Mouse (Mus musculus) myocyte (in vitro differentiated cells): ENCODE results near the gene Myl7.

Experiments used
- CEBPB ChIP-seq: IDR thresholded peaks from 2 replicates; pipeline ENCODE4 v1.6.1; 2011; ENCODE audit warnings: mild to moderate bottlenecking, moderate library complexity; ENCODE audit not compliant: poor library complexity, insufficient read depth, severe bottlenecking
- E2F4 ChIP-seq: IDR thresholded peaks from one replicate; pipeline ENCODE4 v1.6.1; 2011; ENCODE audit warnings: mild to moderate bottlenecking, control low read depth, moderate library complexity; ENCODE audit not compliant: insufficient read depth
- MAX ChIP-seq: IDR thresholded peaks from one replicate; pipeline ENCODE4 v1.6.1; 2011; ENCODE audit warnings: low read depth, mild to moderate bottlenecking, control low read depth
- MYOD1 ChIP-seq, 3 experiments: IDR thresholded peaks; one replicate each; pipeline ENCODE4 v1.6.1; 2011; ENCODE audit warnings: control low read depth in 2 of 3, low read depth in 2 of 3, mild to moderate bottlenecking in 2 of 3, moderate library complexity in 1 of 3; ENCODE audit not compliant: insufficient read length in 2 of 3, control insufficient read depth in 1 of 3
- MYOG ChIP-seq, 3 experiments: IDR thresholded peaks; one replicate each; pipeline ENCODE4 v1.6.1; 2011; ENCODE audit warnings: control low read depth in 2 of 3, low read depth in 2 of 3, mild to moderate bottlenecking in 2 of 3; ENCODE audit not compliant: insufficient read length in 2 of 3, control insufficient read depth in 1 of 3, insufficient read depth in 1 of 3
- POLR2A ChIP-seq: IDR thresholded peaks from one replicate; pipeline ENCODE4 v1.6.1; 2011; ENCODE audit warnings: low read depth, mild to moderate bottlenecking, control low read depth, moderate library complexity; ENCODE audit not compliant: insufficient read length
- SRF ChIP-seq: IDR thresholded peaks from one replicate; pipeline ENCODE4 v1.6.1; 2011; ENCODE audit warnings: low read depth; ENCODE audit not compliant: control insufficient read depth, insufficient read length
- TCF12 ChIP-seq: IDR thresholded peaks from one replicate; pipeline ENCODE4 v1.6.1; 2011; ENCODE audit warnings: mild to moderate bottlenecking, control low read depth; ENCODE audit not compliant: poor library complexity, insufficient read depth, severe bottlenecking
- TCF3 ChIP-seq: IDR thresholded peaks from one replicate; pipeline ENCODE4 v1.6.1; 2011; ENCODE audit warnings: low read depth, control low read depth; ENCODE audit not compliant: insufficient read length
- USF1 ChIP-seq: IDR thresholded peaks from one replicate; pipeline ENCODE4 v1.6.1; 2011; ENCODE audit warnings: low read depth, mild to moderate bottlenecking, control low read depth, moderate library complexity

- no peak for TF ChIP-seq MYOD1 (IDR thresholded peaks at IDR 0.05; ENCODE audit: control insufficient read depth in 1 of 3, insufficient read length in 2 of 3, low read depth in 2 of 3)
- no peak for TF ChIP-seq TCF3
- TF ChIP-seq TCF12, result no peak
- TF ChIP-seq E2F4, result no peak
- TF ChIP-seq MAX, result no peak
- TF ChIP-seq MYOG (IDR thresholded peaks at IDR 0.05; ENCODE audit: control insufficient read depth in 1 of 3, insufficient read depth in 1 of 3, insufficient read length in 2 of 3, low read depth in 2 of 3), result no peak
- no peak for TF ChIP-seq POLR2A
- TF ChIP-seq SRF, result no peak
- TF ChIP-seq CEBPB, result no peak
- TF ChIP-seq USF1, result no peak
These were observed 51.8 kb downstream of the Myl7 start for GRCm38 (mm10) chr11:5846639-5847345.
